Mouse (Mus musculus): ENCODE results near the gene Ccdc8.
A peak's percentile ranks its signal among the peaks of the same experiment; 100 is the strongest.
"Not testable (repeated sequence)": the region's sequence is repeated elsewhere in the genome, so short reads cannot be mapped to it uniquely, and the experiment has no call there.

Ccdc8 gene

DNA sequence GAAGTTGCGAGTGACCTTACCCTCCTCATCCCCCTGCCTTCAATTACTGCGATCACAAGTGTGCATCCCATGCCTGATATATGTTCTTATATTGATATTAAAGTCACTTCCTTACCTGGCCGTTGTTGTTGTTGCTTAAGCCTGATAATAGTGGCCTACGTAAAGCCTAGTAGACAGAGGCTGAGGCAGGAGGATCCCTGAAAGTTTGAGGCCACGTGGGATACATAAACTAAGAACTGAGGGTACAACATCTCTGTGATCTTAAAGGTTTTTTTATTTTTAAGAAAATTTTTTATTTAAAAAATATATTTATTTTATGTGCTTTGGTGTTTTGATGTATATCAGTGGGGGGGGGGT lies at the start of gene Ccdc8:
Gene Ccdc8 (plus strand): TSS at position 258 of the 357 bp plus-strand sequence.
- no peak for DNase-seq (ENCODE audit: low spot score in 2 of 2)

DNA sequence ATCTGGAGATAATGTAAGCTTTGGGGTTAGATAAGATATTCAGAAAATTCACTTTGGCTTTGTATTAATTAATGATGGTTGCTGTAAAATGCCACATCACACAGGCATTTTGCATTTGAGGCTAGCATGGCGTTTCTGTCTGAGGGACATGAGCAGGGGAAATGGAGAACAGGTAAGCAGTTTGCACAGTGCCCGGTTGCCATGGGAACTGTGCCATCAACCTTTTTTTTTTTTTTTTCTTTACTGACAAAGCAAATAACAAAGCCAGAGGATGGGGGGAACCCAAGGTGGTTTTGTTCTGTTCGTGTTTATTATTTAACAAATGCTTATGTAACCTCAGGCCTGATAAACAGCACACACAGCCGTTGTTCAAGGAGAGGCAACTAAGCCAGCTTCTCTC lies 49.6 kb upstream of the Ccdc8 start:
- no peak for DNase-seq (ENCODE audit: low spot score in 2 of 2)

DNA sequence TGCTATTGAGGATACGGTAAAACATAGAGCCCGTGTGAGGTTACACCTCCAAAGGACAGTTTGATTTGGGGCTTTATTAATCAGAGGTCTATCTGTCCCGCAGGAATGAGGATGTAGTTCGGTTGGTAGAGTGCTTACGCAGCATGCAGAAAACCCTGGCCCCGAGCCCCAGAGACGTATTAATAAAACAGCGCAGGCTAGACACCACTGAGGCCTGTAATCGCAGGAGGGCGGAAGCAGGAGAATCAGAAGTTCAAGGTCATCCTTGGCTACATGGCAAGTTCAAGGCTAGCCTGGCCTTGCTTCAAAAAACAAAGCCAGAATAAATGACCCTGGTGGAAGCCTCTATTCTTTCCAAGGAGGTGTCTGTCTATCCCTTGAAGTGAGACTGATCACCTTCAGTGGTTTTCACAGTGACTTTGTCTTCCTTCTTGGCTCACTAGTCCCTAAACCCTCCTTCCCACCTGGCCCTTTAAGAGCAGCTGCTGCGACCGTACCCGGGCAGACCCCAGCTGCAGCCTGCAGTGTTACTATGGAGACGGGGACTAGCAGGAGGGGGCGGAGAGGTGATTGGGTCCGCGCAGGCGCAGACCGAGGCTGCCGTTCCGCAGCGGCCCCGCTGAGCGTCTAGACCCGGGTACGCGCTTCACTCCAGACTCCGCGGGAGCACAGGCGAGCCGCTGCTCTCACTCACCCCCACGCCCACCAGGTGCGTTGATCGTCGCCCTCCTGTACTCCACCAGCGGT lies 48.3 kb upstream of the Ccdc8 start, which contains the start of gene Pnmal2:
Gene Pnmal2 (plus strand): TSS at position 622 of the 747 bp plus-strand sequence.
- peak; percentile 86 for DNase-seq (ENCODE audit: low spot score in 2 of 2)

DNA sequence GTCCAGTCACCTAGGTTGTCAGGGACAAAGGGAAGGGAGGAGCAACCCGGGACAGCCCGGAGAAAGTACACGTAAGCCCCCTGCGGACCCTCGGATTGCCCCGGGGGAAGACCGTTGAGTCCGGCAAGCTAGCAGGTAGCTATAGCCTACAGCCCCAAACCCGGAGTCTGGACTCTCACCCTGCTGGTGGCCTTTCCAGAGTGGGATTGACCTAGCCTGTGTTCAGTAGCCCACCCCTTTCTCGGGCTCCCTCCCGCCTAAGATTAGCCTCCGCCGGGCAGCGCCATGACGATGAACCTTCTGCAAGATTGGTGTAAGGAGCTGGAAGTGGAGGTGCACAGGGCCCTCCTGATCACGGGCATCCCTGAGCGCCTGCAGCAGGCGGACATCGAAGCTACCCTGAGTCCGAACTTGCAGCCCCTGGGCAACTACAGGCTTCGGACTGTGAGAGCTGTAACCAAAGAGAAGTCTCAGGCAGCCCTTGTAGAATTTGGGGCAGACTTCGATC lies 47.6 kb upstream of the Ccdc8 start:
- no peak for DNase-seq (ENCODE audit: low spot score in 2 of 2)

GRCm38 (mm10) chr7:16945419-16945818 lies 47.1 kb upstream of the Ccdc8 start:
- DNase-seq (ENCODE audit: low spot score in 2 of 2): no peak

- no peak for DNase-seq (ENCODE audit: low spot score in 2 of 2)
Observed at GRCm38 (mm10) chr7:16946441-16947348, 45.8 kb upstream of the Ccdc8 start.

DNA sequence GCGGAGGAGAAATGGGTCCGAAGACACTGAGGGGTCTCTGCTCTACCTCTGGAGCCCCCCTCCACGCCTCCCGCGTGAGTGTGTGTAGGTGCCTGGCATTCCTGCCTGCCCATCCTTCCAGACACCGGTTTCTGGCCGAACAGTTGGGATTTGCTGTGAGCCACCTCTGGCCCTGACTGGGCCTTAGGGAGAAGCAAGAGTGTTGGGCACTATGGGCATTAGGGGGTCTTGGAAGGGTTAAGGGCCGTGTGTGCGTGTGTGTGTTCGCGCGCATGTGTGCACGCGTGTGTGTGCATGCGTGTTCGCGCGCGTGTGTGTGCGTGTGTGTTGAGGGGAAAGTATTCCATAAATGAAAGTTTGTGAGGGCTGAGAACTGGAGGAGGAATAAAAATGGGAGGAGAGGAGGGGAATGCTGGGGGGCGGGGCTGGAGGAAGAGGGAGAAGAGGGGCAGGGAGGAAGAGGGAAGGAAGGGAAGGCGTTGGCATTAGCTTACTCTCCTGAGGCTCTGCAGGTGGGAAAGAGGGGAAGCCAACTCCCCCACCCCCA lies 45.1 kb upstream of the Ccdc8 start:
- DNase-seq (ENCODE audit: low spot score in 2 of 2): no peak

- DNase-seq (ENCODE audit: low spot score in 2 of 2): no peak
Observed at GRCm38 (mm10) chr7:16947959-16948361, 44.5 kb upstream of the Ccdc8 start.

- DNase-seq (ENCODE audit: low spot score in 2 of 2): no peak
Observed at GRCm38 (mm10) chr7:16948923-16949458, 43.5 kb upstream of the Ccdc8 start.

GRCm38 (mm10) chr7:16949908-16950841 lies 42.3 kb upstream of the Ccdc8 start:
- DNase-seq (ENCODE audit: low spot score in 2 of 2): peak; percentile 77 to 80

DNA sequence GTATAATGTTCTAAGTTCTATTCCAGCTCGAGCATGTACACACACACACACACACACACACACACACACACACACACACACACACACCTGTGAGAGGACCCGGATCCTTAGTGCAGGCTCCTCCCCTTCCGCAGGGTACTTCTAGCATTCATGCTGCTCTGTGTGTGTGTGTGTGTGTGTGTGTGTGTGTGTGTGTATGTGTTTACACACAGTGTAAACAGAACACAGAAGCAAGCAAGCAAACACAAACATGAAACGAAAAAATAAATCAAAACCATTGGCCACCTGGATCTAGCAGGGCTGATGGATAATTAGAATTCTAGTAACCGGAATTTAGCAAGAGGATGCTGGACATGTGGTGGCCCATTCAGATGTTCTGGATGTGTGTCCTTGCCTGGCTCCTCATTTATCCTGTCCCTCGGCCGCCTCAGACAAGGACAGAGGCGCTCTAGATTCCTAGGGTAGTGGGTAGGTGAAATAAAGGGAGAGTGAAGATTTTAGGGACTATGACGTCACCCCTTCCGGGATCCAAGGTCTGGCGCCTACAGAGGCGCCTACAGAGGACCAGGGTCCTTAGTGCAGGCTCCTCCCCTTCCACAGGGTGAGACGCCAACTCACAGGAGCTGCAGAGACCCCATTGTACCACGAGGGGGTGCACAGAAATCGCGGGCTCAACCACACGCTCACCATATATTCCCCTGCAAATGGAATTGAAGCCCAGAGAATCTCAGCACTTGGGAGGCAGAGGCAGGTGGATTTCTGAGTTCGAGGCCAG lies 41.5 kb upstream of the Ccdc8 start:
- DNase-seq (ENCODE audit: low spot score in 2 of 2): peak; percentile 70

GRCm38 (mm10) chr7:16953776-16954175 lies 38.7 kb upstream of the Ccdc8 start:
- DNase-seq (ENCODE audit: low spot score in 2 of 2): not testable (repeated sequence)

DNA sequence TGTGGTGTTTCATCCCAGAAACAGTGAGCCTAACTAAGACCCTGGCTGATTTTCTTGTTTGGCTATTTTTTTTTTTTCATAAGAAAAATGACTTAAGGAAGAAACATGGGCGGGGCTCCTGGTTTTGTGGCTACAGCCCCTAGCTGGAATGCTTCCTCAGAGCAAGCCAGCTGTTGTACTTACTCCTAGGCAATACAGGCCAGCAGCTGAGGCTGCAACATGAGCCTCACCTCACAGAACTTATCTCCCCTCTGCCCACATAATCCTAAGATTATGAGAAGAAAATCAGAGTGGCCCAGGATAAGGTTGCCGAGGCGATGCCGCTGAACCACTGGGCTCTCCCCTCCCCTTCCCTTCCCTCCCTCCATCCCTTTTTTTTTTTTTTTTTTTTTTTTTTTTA lies 36.8 kb upstream of the Ccdc8 start:
- no peak for DNase-seq (ENCODE audit: low spot score in 2 of 2)

DNA sequence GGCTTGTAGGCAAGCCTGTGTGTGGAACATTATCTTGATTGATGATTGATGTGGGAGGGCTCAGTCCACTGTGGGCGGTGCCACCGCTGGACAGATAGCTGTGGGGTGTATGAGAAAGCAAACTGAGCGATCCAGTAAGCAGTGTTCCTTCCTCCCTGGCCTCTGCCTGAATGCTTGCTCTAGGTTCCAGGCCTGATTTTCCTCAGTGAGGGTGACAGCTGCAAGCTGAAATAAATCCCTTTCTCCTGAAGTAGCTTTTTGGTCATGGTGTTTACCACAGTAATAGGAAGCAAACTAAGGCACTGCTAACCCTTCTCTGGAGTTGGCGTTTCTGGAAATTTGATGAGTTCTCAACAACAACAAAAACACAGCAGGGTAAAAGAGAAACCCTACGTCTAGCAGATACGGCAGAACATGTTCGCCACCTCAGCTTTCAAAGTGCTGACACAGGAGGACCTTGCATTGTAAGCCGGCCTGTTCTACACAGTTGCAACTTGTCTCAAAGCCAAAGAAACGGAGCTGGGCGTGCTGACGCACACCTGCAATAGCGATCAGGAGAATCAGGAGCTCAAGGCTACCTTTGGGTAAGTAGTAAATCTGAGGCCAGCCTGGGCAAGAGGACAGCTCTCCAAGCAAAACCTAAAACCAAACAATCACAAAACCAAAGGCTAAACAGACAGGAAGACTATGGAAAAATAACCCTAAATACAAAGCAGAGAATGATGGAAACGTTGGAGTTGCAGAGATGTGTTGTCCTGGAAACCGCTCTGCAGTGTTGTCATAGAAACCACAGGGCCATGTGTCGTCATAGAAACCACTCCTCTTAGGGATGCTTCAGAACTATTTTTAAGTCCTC lies 35.9 kb upstream of the Ccdc8 start:
- peak; percentile 59 to 76 for DNase-seq (ENCODE audit: low spot score in 2 of 2)

DNA sequence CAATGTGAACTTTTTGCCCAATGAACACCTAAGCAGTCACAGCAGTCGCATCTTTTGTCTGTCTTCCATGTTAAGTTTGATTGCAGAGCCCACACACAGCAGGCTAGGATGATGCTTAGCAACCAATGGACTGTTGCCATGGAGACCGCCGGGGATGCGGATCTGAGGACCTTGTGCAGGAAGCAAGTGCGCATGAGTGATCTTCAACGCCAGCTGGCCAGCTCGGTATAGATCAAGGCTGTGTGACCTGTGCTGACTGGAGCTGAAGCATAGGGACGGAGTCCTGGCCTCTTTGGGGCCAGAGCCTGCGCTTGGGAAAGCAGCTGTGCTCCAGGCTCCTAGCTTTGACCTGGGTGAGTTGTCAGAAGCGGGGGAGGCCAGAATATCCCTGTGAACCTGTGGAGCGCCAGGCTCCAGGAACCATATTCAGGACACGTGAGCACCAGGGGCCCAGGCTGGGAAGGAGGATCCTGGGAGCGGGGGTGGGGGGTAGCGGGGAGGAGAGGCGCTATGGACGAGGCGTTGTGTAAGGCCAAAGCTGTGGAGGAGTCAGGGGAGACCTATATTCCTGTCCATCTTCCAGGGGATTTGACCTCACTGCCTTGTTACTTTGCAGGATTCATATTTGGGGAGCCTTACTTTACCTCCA lies 32.8 kb upstream of the Ccdc8 start, which contains the start of gene Pnmal1:
Gene Pnmal1 (plus strand): TSS at position 141 of the 649 bp plus-strand sequence.
- peak; percentile 96 to 97 for DNase-seq (ENCODE audit: low spot score in 2 of 2)

- DNase-seq (ENCODE audit: low spot score in 2 of 2): no peak
Observed at GRCm38 (mm10) chr7:16961678-16962077, 30.8 kb upstream of the Ccdc8 start.

GRCm38 (mm10) chr7:16968414-16968813 lies 24.1 kb upstream of the Ccdc8 start:
- DNase-seq (ENCODE audit: low spot score in 2 of 2): no peak

GRCm38 (mm10) chr7:16971160-16971559 lies 21.3 kb upstream of the Ccdc8 start:
- DNase-seq (ENCODE audit: low spot score in 2 of 2): no peak
